Mouse (Mus musculus): Measurements from ENCODE around the gene Imp4. TPM values are rescaled to one million over a fixed set of nuclear protein-coding genes. Genes with fewer than 3 reads are reported as not detected.
A peak's percentile ranks its signal among the peaks of the same experiment; 100 is the strongest.
"Not testable (repeated sequence)": the region's sequence is repeated elsewhere in the genome, so short reads cannot be mapped to it uniquely, and the experiment has no call there.

Imp4 gene
- polyA plus RNA-seq, 1 experiment: 14.5 TPM

DNA sequence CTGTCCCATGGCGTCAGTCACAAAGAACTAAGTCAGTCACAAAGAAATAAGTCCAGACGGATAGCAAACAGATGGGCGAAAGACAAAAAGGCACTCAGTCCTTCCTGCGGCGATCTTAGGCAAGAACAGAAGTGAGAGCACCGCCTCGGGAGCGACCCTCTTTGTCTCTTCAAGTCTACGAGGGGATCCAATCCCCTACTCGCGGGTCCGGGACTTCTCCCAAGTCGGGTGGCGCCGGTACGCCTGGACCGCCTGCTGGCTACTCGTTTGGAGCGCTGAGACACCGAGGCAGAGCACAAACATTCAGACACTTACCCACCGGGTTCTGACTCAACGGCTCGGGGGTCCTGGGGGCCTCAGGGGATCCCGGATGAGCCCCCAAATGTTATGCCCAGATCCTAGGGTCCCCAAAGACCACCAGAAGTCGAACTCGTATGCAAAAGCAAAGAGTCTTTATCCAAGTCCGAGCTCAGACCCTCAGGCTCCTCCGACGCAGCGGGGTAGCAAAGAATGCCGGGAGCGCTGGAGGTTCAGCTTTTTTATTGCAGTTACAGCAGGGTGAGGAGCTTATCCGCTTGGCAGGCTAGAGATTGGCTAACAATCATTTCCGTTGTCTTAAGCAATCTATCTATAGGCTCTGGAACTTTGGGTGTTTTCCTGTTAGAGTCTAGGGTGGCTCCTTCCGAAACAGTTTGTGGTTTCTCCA is 6.7 kb upstream of the Imp4 start:
- 30% methylated on average over 35 of the region's 35 CpGs for WGBS
- Histone ChIP-seq H3K4me3 (replicated peaks; ENCODE audit: control insufficient read depth, low read depth, low read length) (peak overlapping the region; percentile 51), H3K27ac (ENCODE audit: control insufficient read depth, insufficient read depth, low read depth, low read length, poor library complexity) (peak overlapping the region; percentile 67), H3K4me1 (ENCODE audit: control insufficient read depth, insufficient read depth, low read length) (no peaks in the 10 kb centered on the region)
- TF ChIP-seq POLR2A (IDR thresholded peaks at IDR 0.05; ENCODE audit: borderline replicate concordance, control insufficient read depth, low read depth, low read length): peak; percentile 60; the same call in 1 of the 2 replicates
- no peak for TF ChIP-seq CTCF (IDR thresholded peaks at IDR 0.05; ENCODE audit: control insufficient read depth, insufficient read depth, low read length)

DNA sequence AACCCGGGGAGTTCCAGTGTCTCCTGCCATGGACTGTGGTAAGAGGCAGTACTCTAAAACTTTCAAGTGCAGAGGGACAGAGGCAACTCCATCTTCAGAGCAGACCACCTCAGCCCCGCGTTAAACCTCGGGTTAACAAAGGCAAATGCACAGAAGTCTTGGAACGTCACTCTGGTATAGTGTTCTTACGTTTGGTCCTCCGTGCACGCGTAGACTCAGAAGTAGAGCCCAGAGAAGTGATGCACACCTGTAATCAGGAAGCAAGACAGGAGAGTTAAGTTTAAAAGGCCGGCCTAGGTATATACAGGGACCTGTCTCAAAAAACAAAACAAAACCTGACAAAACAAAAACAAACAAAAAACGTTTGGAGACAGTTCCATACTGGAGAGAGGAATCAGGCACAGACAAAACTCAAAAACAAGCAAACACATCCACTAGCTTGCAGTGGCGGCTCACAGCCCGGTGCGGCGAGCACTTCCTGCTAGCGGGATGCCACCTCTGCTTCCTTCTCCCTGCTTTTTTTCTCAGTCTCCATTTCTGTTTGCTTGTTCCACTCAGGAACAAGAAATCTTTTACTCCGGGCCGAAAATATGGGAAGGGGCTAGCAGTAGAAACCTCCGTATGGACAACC is 5.6 kb upstream of the Imp4 start:
- TF ChIP-seq POLR2A (IDR thresholded peaks at IDR 0.05; ENCODE audit: borderline replicate concordance, control insufficient read depth, low read depth, low read length): no peak
- no peak for TF ChIP-seq CTCF (IDR thresholded peaks at IDR 0.05; ENCODE audit: control insufficient read depth, insufficient read depth, low read length)
- no peaks in the 10 kb centered on the region for H3K4me1 ChIP-seq (ENCODE audit: control insufficient read depth, insufficient read depth, low read length)
- 4% methylated on average over 19 of the region's 19 CpGs for WGBS
- H3K27ac ChIP-seq (ENCODE audit: control insufficient read depth, insufficient read depth, low read depth, low read length, poor library complexity): peak overlapping the region; percentile 22
- H3K4me3 ChIP-seq (replicated peaks; ENCODE audit: control insufficient read depth, low read depth, low read length): peak overlapping the region; percentile 56

- H3K4me3 ChIP-seq (replicated peaks; ENCODE audit: control insufficient read depth, low read depth, low read length): peak overlapping the region; percentile 73
- peak overlapping the region; percentile 4; the same call in 1 of the 2 replicates for H3K27ac ChIP-seq (ENCODE audit: control insufficient read depth, insufficient read depth, low read depth, low read length, poor library complexity)
- 0 out of 2 replicates have a peak, but pooled peaks have one; percentile 46 for TF ChIP-seq POLR2A (IDR thresholded peaks at IDR 0.05; ENCODE audit: borderline replicate concordance, control insufficient read depth, low read depth, low read length)
- TF ChIP-seq CTCF (IDR thresholded peaks at IDR 0.05; ENCODE audit: control insufficient read depth, insufficient read depth, low read length): peak; percentile 7; the same call in 1 of the 2 replicates
- 1% methylated on average over 30 of the region's 30 CpGs for WGBS
- H3K4me1 ChIP-seq (ENCODE audit: control insufficient read depth, insufficient read depth, low read length): no peaks in the 10 kb centered on the region
Observed at GRCm38 (mm10) chr1:34434660-34435160, 4.9 kb upstream of the Imp4 start.

DNA sequence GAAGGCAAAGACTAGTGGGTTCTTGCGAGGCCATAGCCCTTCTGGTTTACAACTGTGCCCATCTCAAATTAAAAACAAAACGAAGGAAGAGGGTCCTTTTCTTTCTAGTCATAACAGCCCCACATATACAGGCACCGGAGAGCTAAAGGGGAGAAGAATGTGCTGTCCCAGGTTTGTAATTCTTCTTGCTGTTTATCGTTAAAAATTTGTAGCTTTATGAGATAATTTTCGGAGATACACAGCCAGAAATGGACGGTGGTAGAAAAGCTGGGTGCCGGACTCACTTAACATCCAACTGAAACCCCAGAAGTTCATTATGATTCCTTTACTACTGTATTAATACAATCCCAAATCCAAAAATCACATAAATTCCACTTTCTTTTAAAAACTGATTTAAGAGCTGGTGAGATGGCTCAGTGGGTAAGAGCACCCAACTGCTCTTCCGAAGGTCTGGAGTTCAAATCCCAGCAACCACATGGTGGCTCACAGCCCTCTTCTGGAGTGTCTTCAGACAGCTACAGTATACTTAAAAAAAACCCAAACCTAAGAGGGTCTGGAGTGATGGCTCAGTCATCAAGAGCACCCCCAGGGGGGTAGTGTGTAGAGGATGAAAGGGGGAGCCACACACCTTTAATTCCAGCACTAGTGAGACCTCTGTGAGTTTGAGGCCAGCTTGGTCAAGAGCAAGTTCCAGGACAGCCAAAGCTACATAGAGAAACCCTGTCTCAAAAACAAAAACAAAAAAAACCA is 4.1 kb upstream of the Imp4 start:
- 48% methylated on average over 8 of the region's 8 CpGs for WGBS
- H3K4me1 ChIP-seq (ENCODE audit: control insufficient read depth, insufficient read depth, low read length): no peaks in the 10 kb centered on the region
- H3K4me3 ChIP-seq (replicated peaks; ENCODE audit: control insufficient read depth, low read depth, low read length): no peak overlapping the region
- TF ChIP-seq POLR2A (IDR thresholded peaks at IDR 0.05; ENCODE audit: borderline replicate concordance, control insufficient read depth, low read depth, low read length) (no peak), CTCF (IDR thresholded peaks at IDR 0.05; ENCODE audit: control insufficient read depth, insufficient read depth, low read length) (no peak)
- H3K27ac ChIP-seq (ENCODE audit: control insufficient read depth, insufficient read depth, low read depth, low read length, poor library complexity): no peak overlapping the region

DNA sequence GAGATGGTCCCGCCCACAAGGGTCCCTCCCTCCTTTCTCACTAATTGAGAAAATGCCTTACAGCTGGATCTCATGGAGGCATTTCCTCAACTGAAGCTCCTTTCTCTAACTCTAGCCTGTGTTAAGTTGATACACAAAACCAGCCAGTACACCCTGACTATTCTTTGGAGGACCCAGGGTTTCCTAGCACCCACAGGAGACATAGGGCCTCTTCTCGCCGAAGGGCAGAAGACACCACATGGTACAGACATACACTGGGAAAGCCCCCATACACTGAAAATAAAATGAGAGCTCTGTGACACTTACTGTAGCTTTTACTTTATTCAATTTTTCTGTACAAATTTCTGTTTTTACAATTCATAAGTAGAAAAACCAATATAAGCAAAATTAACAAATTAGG is 3.3 kb upstream of the Imp4 start:
- 82% methylated on average over 3 of the region's 3 CpGs for WGBS
- no peak overlapping the region for H3K4me3 ChIP-seq (replicated peaks; ENCODE audit: control insufficient read depth, low read depth, low read length)
- H3K27ac ChIP-seq (ENCODE audit: control insufficient read depth, insufficient read depth, low read depth, low read length, poor library complexity): no peak overlapping the region
- no peak for TF ChIP-seq POLR2A (IDR thresholded peaks at IDR 0.05; ENCODE audit: borderline replicate concordance, control insufficient read depth, low read depth, low read length)
- TF ChIP-seq CTCF (IDR thresholded peaks at IDR 0.05; ENCODE audit: control insufficient read depth, insufficient read depth, low read length): no peak
- H3K4me1 ChIP-seq (ENCODE audit: control insufficient read depth, insufficient read depth, low read length): no peaks in the 10 kb centered on the region

DNA sequence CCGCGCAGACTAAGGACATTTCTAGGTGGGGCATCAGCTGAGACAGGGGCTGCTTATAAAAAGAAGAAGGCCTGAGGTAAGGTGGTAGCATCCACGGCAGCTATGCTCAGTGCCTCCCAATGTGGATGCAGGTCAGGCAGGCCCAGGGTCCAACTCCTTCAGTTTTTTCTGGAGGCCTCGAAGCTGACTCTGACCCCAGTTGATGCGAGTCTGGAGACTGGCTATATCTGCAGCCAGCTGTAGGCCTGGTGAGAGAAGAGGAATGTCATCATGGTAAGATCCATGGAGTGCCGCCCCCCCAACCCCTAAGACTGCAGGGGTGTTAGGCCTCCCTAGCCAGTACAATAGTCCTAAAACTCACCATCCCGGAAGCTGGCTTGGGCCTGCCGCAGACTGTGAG is 2.3 kb upstream of the Imp4 start:
- H3K4me1 ChIP-seq (ENCODE audit: control insufficient read depth, insufficient read depth, low read length): not testable (repeated sequence)
- WGBS: 87% methylated on average over 8 of the region's 8 CpGs

GRCm38 (mm10) chr1:34438381-34439051 is 1.1 kb upstream of the Imp4 start:
- H3K4me1 ChIP-seq (ENCODE audit: control insufficient read depth, insufficient read depth, low read length): no peaks in the 10 kb centered on the region
- TF ChIP-seq CTCF (IDR thresholded peaks at IDR 0.05; ENCODE audit: control insufficient read depth, insufficient read depth, low read length): no peak
- no peak for TF ChIP-seq POLR2A (IDR thresholded peaks at IDR 0.05; ENCODE audit: borderline replicate concordance, control insufficient read depth, low read depth, low read length)
- H3K4me3 ChIP-seq (replicated peaks; ENCODE audit: control insufficient read depth, low read depth, low read length): peak overlapping the region; percentile 84
- 30% methylated on average over 19 of the region's 20 CpGs for WGBS
- no peak overlapping the region for H3K27ac ChIP-seq (ENCODE audit: control insufficient read depth, insufficient read depth, low read depth, low read length, poor library complexity)

More for the DNA sequence above, 2.3 kb upstream of the Imp4 start:
- not testable (repeated sequence) for H3K4me3 ChIP-seq (replicated peaks; ENCODE audit: control insufficient read depth, low read depth, low read length); H3K27ac ChIP-seq (ENCODE audit: control insufficient read depth, insufficient read depth, low read depth, low read length, poor library complexity)
